Mouse (Mus musculus): ENCODE results near the gene Scaper. TPM values are rescaled to one million over a fixed set of nuclear protein-coding genes. Genes with fewer than 3 reads are reported as not detected.

The Scaper gene
- polyA plus RNA-seq, 1 experiment from 2014 or later, result 12.0 TPM

- H3K9me3 ChIP-seq (ENCODE audit: control insufficient read depth, low read length), result no peaks in the 10 kb centered on the region
- peaks cover 82% of the 10 kb centered on the region for H3K27me3 ChIP-seq (ENCODE audit: control insufficient read depth, insufficient read depth, low read length)
- no peak overlapping the region for H3K27ac ChIP-seq (ENCODE audit: low read depth, low read length)
- H3K4me2 ChIP-seq (ENCODE audit: low read depth, low read length, severe bottlenecking), result peak overlapping the region; percentile 31; the same call in 1 of the 2 replicates
- H3K4me3 ChIP-seq (ENCODE audit: low read depth, low read length), result peak overlapping the region; percentile 19
- no peaks in the 10 kb centered on the region for H3K36me3 ChIP-seq (ENCODE audit: control insufficient read depth, insufficient read depth, low read length)
- no peak overlapping the region for H3K9ac ChIP-seq (ENCODE audit: low read length)
- DNase-seq (ENCODE audit: low spot score) (peak; percentile 78), ATAC-seq (replicated peaks; ENCODE audit: low FRiP score) (0 out of 2 replicates have a peak, but pooled peaks have one; percentile 40)
- WGBS, result 3% methylated on average over 63 of the region's 63 CpGs
- peaks cover 20% of the 10 kb centered on the region for H3K4me1 ChIP-seq (replicated peaks; ENCODE audit: control insufficient read depth, insufficient read depth, low read length)
Measured at GRCm38 (mm10) chr9:55546176-55547010, 391.5 kb downstream of the Scaper start.

GRCm38 (mm10) chr9:55545556-55546175 lies 392.3 kb downstream of the Scaper start:
- Histone ChIP-seq H3K36me3 (ENCODE audit: control insufficient read depth, insufficient read depth, low read length) (no peaks in the 10 kb centered on the region), H3K27ac (ENCODE audit: low read depth, low read length) (no peak overlapping the region), H3K9me3 (ENCODE audit: control insufficient read depth, low read length) (no peaks in the 10 kb centered on the region), H3K4me1 (replicated peaks; ENCODE audit: control insufficient read depth, insufficient read depth, low read length) (peaks cover 20% of the 10 kb centered on the region), H3K4me3 (ENCODE audit: low read depth, low read length) (0 out of 2 replicates have a peak overlapping the region, but pooled peaks have one; percentile 19), H3K9ac (ENCODE audit: low read length) (no peak overlapping the region), H3K27me3 (ENCODE audit: control insufficient read depth, insufficient read depth, low read length) (peaks cover 88% of the 10 kb centered on the region), H3K4me2 (ENCODE audit: low read depth, low read length, severe bottlenecking) (peak overlapping the region; percentile 2; the same call in 1 of the 2 replicates)
- DNase-seq (ENCODE audit: low spot score) (peak; percentile 56), ATAC-seq (replicated peaks; ENCODE audit: low FRiP score) (no peak)
- 3% methylated on average over 41 of the region's 41 CpGs for WGBS

- Histone ChIP-seq H3K27ac (ENCODE audit: low read depth, low read length) (no peak overlapping the region), H3K9me3 (ENCODE audit: control insufficient read depth, low read length) (no peaks in the 10 kb centered on the region), H3K27me3 (ENCODE audit: control insufficient read depth, insufficient read depth, low read length) (peaks cover 92% of the 10 kb centered on the region), H3K9ac (ENCODE audit: low read length) (no peak overlapping the region), H3K4me2 (ENCODE audit: low read depth, low read length, severe bottlenecking) (peak overlapping the region; percentile 2; the same call in 1 of the 2 replicates), H3K36me3 (ENCODE audit: control insufficient read depth, insufficient read depth, low read length) (no peaks in the 10 kb centered on the region), H3K4me1 (replicated peaks; ENCODE audit: control insufficient read depth, insufficient read depth, low read length) (peaks cover 20% of the 10 kb centered on the region), H3K4me3 (ENCODE audit: low read depth, low read length) (no peak overlapping the region)
- DNase-seq (ENCODE audit: low spot score) (peak; percentile 67), ATAC-seq (replicated peaks; ENCODE audit: low FRiP score) (no peak)
- under 1% methylated on average over 30 of the region's 30 CpGs for WGBS
Measured at GRCm38 (mm10) chr9:55544861-55545555, 392.9 kb downstream of the Scaper start.

GRCm38 (mm10) chr9:55543703-55544401 lies 394.1 kb downstream of the Scaper start:
- H3K36me3 ChIP-seq (ENCODE audit: control insufficient read depth, insufficient read depth, low read length), result no peaks in the 10 kb centered on the region
- peaks cover 22% of the 10 kb centered on the region for H3K4me1 ChIP-seq (replicated peaks; ENCODE audit: control insufficient read depth, insufficient read depth, low read length)
- DNase-seq (ENCODE audit: low spot score) (peak; percentile 79), ATAC-seq (replicated peaks; ENCODE audit: low FRiP score) (no peak)
- no peak overlapping the region for H3K9ac ChIP-seq (ENCODE audit: low read length)
- H3K9me3 ChIP-seq (ENCODE audit: control insufficient read depth, low read length), result no peaks in the 10 kb centered on the region
- no peak overlapping the region for H3K27ac ChIP-seq (ENCODE audit: low read depth, low read length)
- WGBS, result under 1% methylated on average over 46 of the region's 46 CpGs
- peak overlapping the region; percentile 14 for H3K4me3 ChIP-seq (ENCODE audit: low read depth, low read length)
- H3K27me3 ChIP-seq (ENCODE audit: control insufficient read depth, insufficient read depth, low read length), result peaks cover 92% of the 10 kb centered on the region
- peak overlapping the region; percentile 28 for H3K4me2 ChIP-seq (ENCODE audit: low read depth, low read length, severe bottlenecking)

- Histone ChIP-seq H3K27me3 (ENCODE audit: control insufficient read depth, insufficient read depth, low read length) (peaks cover 93% of the 10 kb centered on the region), H3K4me3 (ENCODE audit: low read depth, low read length) (no peak overlapping the region), H3K27ac (ENCODE audit: low read depth, low read length) (no peak overlapping the region), H3K36me3 (ENCODE audit: control insufficient read depth, insufficient read depth, low read length) (no peaks in the 10 kb centered on the region), H3K4me2 (ENCODE audit: low read depth, low read length, severe bottlenecking) (no peak overlapping the region), H3K9ac (ENCODE audit: low read length) (no peak overlapping the region), H3K4me1 (replicated peaks; ENCODE audit: control insufficient read depth, insufficient read depth, low read length) (peaks cover 22% of the 10 kb centered on the region), H3K9me3 (ENCODE audit: control insufficient read depth, low read length) (no peaks in the 10 kb centered on the region)
- ATAC-seq (replicated peaks; ENCODE audit: low FRiP score) (no peak), DNase-seq (ENCODE audit: low spot score) (no peak)
- 1% methylated on average over 8 of the region's 8 CpGs for WGBS
Measured at GRCm38 (mm10) chr9:55543336-55543702, 394.6 kb downstream of the Scaper start.

GRCm38 (mm10) chr9:55542366-55543325 lies 395.3 kb downstream of the Scaper start:
- Histone ChIP-seq H3K27ac (ENCODE audit: low read depth, low read length) (no peak overlapping the region), H3K9ac (ENCODE audit: low read length) (no peak overlapping the region), H3K4me2 (ENCODE audit: low read depth, low read length, severe bottlenecking) (peak overlapping the region; percentile 69), H3K4me3 (ENCODE audit: low read depth, low read length) (peak overlapping the region; percentile 37), H3K9me3 (ENCODE audit: control insufficient read depth, low read length) (no peaks in the 10 kb centered on the region), H3K27me3 (ENCODE audit: control insufficient read depth, insufficient read depth, low read length) (peaks cover 91% of the 10 kb centered on the region), H3K36me3 (ENCODE audit: control insufficient read depth, insufficient read depth, low read length) (no peaks in the 10 kb centered on the region), H3K4me1 (replicated peaks; ENCODE audit: control insufficient read depth, insufficient read depth, low read length) (peaks cover 22% of the 10 kb centered on the region)
- DNase-seq (ENCODE audit: low spot score), result peak; percentile 69
- WGBS, result 1% methylated on average over 59 of the region's 59 CpGs
- no peak for ATAC-seq (replicated peaks; ENCODE audit: low FRiP score)

- WGBS, result under 1% methylated on average over 59 of the region's 59 CpGs
- Histone ChIP-seq H3K4me2 (ENCODE audit: low read depth, low read length, severe bottlenecking) (peak overlapping the region; percentile 69), H3K4me1 (replicated peaks; ENCODE audit: control insufficient read depth, insufficient read depth, low read length) (peaks cover 22% of the 10 kb centered on the region), H3K9me3 (ENCODE audit: control insufficient read depth, low read length) (no peaks in the 10 kb centered on the region), H3K27me3 (ENCODE audit: control insufficient read depth, insufficient read depth, low read length) (peaks cover 92% of the 10 kb centered on the region), H3K9ac (ENCODE audit: low read length) (no peak overlapping the region), H3K4me3 (ENCODE audit: low read depth, low read length) (peak overlapping the region; percentile 37), H3K27ac (ENCODE audit: low read depth, low read length) (no peak overlapping the region), H3K36me3 (ENCODE audit: control insufficient read depth, insufficient read depth, low read length) (no peaks in the 10 kb centered on the region)
- peak; percentile 61 for DNase-seq (ENCODE audit: low spot score)
- ATAC-seq (replicated peaks; ENCODE audit: low FRiP score), result no peak
Measured at GRCm38 (mm10) chr9:55541681-55542365, 396.1 kb downstream of the Scaper start.
